Mouse (Mus musculus) MEL (cell line): ENCODE measurements around the gene Ror1. TPM values are rescaled to one million over a fixed set of nuclear protein-coding genes. Genes with fewer than 3 reads are reported as not detected.

Source experiments
- DNase-seq: peaks from one replicate; pipeline ENCODE4 v3.0.0; 2011; ENCODE audit warnings: low read depth, low spot score
- H3K27ac ChIP-seq: 2 replicates; pipeline ENCODE4 v1.5.1; 2012; ENCODE audit warnings: low read depth, mild to moderate bottlenecking, control low read depth, low read length, moderate library complexity; ENCODE audit not compliant: control insufficient read depth
- H3K27me3 ChIP-seq, 2 experiments: fragments of 150-350 bp in 1 of 2; sonication (generic) in 1 of 2; 2 replicates each; pipeline ENCODE4 v1.6.1; 2012; ENCODE audit warnings: low read length in 2 of 2, mild to moderate bottlenecking in 2 of 2, improper control_type of control experiment in 1 of 2, moderate library complexity in 1 of 2; ENCODE audit not compliant: insufficient read depth in 2 of 2, control insufficient read depth in 1 of 2
- H3K36me3 ChIP-seq, 2 experiments: 2 replicates each; pipeline ENCODE4 v1.6.1; 2012 to 2014; ENCODE audit warnings: low read length in 2 of 2, improper control_type of control experiment in 1 of 2, inconsistent platforms in 1 of 2, mild to moderate bottlenecking in 1 of 2; ENCODE audit not compliant: insufficient read depth in 2 of 2, control insufficient read depth in 1 of 2
- H3K4me1 ChIP-seq, 2 experiments: fragments of 150-350 bp in 1 of 2; sonication (generic) in 1 of 2; 2 replicates each; pipeline ENCODE4 v1.6.1; 2012; ENCODE audit warnings: low read length in 2 of 2, improper control_type of control experiment in 1 of 2, mild to moderate bottlenecking in 1 of 2; ENCODE audit not compliant: insufficient read depth in 2 of 2, control insufficient read depth in 1 of 2
- H3K4me3 ChIP-seq, 2 experiments: fragments of 150-350 bp in 1 of 2; sonication (generic) in 1 of 2; 2 replicates each; pipeline ENCODE4 v1.5.1; 2012; ENCODE audit warnings: low read depth in 2 of 2, low read length in 2 of 2, mild to moderate bottlenecking in 2 of 2, moderate library complexity in 2 of 2, control low read depth in 1 of 2, improper control_type of control experiment in 1 of 2; ENCODE audit not compliant: control insufficient read depth in 1 of 2, insufficient read depth in 1 of 2
- H3K79me2 ChIP-seq: 2 replicates; pipeline ENCODE4 v1.6.1; 2012; ENCODE audit warnings: mild to moderate bottlenecking, low read length, moderate library complexity; ENCODE audit not compliant: control insufficient read depth, poor library complexity, insufficient read depth
- H3K9ac ChIP-seq: 2 replicates; pipeline ENCODE4 v1.6.1; 2012; ENCODE audit warnings: low read depth, mild to moderate bottlenecking, control low read depth, low read length, moderate library complexity; ENCODE audit not compliant: control insufficient read depth, poor library complexity, severe bottlenecking
- H3K9me3 ChIP-seq: fragments of 150-350 bp; sonication (generic); replicated peaks from 2 replicates; pipeline ENCODE4 v1.6.1; 2012; ENCODE audit warnings: mild to moderate bottlenecking, low read length, improper control_type of control experiment, moderate library complexity; ENCODE audit not compliant: insufficient read depth
- BHLHE40 ChIP-seq: IDR thresholded peaks from 2 replicates; pipeline ENCODE4 v1.6.1; 2012; ENCODE audit warnings: low read depth, mild to moderate bottlenecking, inconsistent platforms, low read length, improper control_type of control experiment, borderline replicate concordance
- CHD1 ChIP-seq: IDR thresholded peaks from 2 replicates; pipeline ENCODE4 v1.6.1; 2012; ENCODE audit warnings: low read depth, mild to moderate bottlenecking, inconsistent platforms, low read length, improper control_type of control experiment
- ELF1 ChIP-seq: IDR thresholded peaks from 2 replicates; pipeline ENCODE4 v1.6.1; 2014; ENCODE audit warnings: low read depth, mild to moderate bottlenecking, inconsistent platforms, low read length, improper control_type of control experiment, moderate library complexity
- ETS1 ChIP-seq: IDR thresholded peaks from 2 replicates; pipeline ENCODE4 v1.6.1; 2012; ENCODE audit warnings: low read depth, mild to moderate bottlenecking, inconsistent platforms, low read length, improper control_type of control experiment, moderate library complexity
- GATA1 ChIP-seq: IDR thresholded peaks from 2 replicates; pipeline ENCODE4 v1.6.1; 2011; ENCODE audit warnings: low read depth, low read length, improper control_type of control experiment
- HCFC1 ChIP-seq: IDR thresholded peaks from 2 replicates; pipeline ENCODE4 v1.6.1; 2012; ENCODE audit warnings: low read depth, mild to moderate bottlenecking, inconsistent platforms, low read length, improper control_type of control experiment, moderate library complexity
- JUND ChIP-seq: IDR thresholded peaks from 2 replicates; pipeline ENCODE4 v1.6.1; 2011; ENCODE audit warnings: low read depth, mild to moderate bottlenecking, improper control_type of control experiment, low read length
- MAX ChIP-seq: IDR thresholded peaks from 2 replicates; pipeline ENCODE4 v1.6.1; 2011; ENCODE audit warnings: low read length, improper control_type of control experiment
- MAZ ChIP-seq: IDR thresholded peaks from 2 replicates; pipeline ENCODE4 v1.6.1; 2012; ENCODE audit warnings: low read depth, mild to moderate bottlenecking, inconsistent platforms, low read length, improper control_type of control experiment
- MEF2A ChIP-seq: IDR thresholded peaks from 2 replicates; pipeline ENCODE4 v1.6.1; 2014; ENCODE audit warnings: low read depth, mild to moderate bottlenecking, inconsistent platforms, low read length, improper control_type of control experiment; ENCODE audit not compliant: poor library complexity, insufficient replicate concordance, severe bottlenecking; ENCODE audit errors: extremely low read depth
- MXI1 ChIP-seq: IDR thresholded peaks from 2 replicates; pipeline ENCODE4 v1.6.1; 2011; ENCODE audit warnings: mild to moderate bottlenecking, low read depth, low read length, improper control_type of control experiment
- NELFE ChIP-seq: IDR thresholded peaks from 2 replicates; pipeline ENCODE4 v1.6.1; 2011; ENCODE audit warnings: low read depth, low read length, improper control_type of control experiment
- NRF1 ChIP-seq: IDR thresholded peaks from 2 replicates; pipeline ENCODE4 v1.6.1; 2014; ENCODE audit warnings: low read depth, mild to moderate bottlenecking, inconsistent platforms, low read length, improper control_type of control experiment, moderate library complexity; ENCODE audit not compliant: poor library complexity, insufficient read depth, severe bottlenecking
- POLR2AphosphoS2 ChIP-seq: IDR thresholded peaks from 2 replicates; pipeline ENCODE4 v1.6.1; 2011; ENCODE audit warnings: low read length, improper control_type of control experiment
- POLR2AphosphoS5 ChIP-seq: IDR thresholded peaks from 2 replicates; pipeline ENCODE4 v1.6.1; 2012; ENCODE audit warnings: low read depth, borderline replicate concordance, mild to moderate bottlenecking, inconsistent platforms, low read length, moderate library complexity, mixed read lengths
- RAD21 ChIP-seq: IDR thresholded peaks from 2 replicates; pipeline ENCODE4 v1.6.1; 2011; ENCODE audit warnings: mild to moderate bottlenecking, low read depth, low read length, improper control_type of control experiment
- RCOR1 ChIP-seq: IDR thresholded peaks from 2 replicates; pipeline ENCODE4 v1.6.1; 2012; ENCODE audit warnings: low read depth, mild to moderate bottlenecking, inconsistent platforms, low read length, improper control_type of control experiment
- SIN3A ChIP-seq: IDR thresholded peaks from 2 replicates; pipeline ENCODE4 v1.6.1; 2012; ENCODE audit warnings: low read length, improper control_type of control experiment, inconsistent platforms
- TAL1 ChIP-seq: IDR thresholded peaks from 2 replicates; pipeline ENCODE4 v1.6.1; 2012; ENCODE audit warnings: mild to moderate bottlenecking, inconsistent platforms, low read length, moderate library complexity, mixed read lengths
- TCF12 ChIP-seq: IDR thresholded peaks from 2 replicates; pipeline ENCODE4 v1.6.1; 2014; ENCODE audit warnings: low read depth, mild to moderate bottlenecking, inconsistent platforms, low read length, improper control_type of control experiment, moderate library complexity
- UBTF ChIP-seq: IDR thresholded peaks from 2 replicates; pipeline ENCODE4 v1.6.1; 2012; ENCODE audit warnings: low read depth, mild to moderate bottlenecking, inconsistent platforms, low read length, improper control_type of control experiment, moderate library complexity, borderline replicate concordance; ENCODE audit not compliant: insufficient read depth
- USF1 ChIP-seq: IDR thresholded peaks from 2 replicates; pipeline ENCODE4 v1.6.1; 2014; ENCODE audit warnings: low read depth, mild to moderate bottlenecking, inconsistent platforms, low read length, improper control_type of control experiment, moderate library complexity
- USF2 ChIP-seq, 2 experiments: IDR thresholded peaks; 2 replicates each; pipeline ENCODE4 v1.6.1; 2011 to 2012; ENCODE audit warnings: improper control_type of control experiment in 2 of 2, low read length in 2 of 2, borderline replicate concordance in 1 of 2, inconsistent platforms in 1 of 2, low read depth in 1 of 2, mild to moderate bottlenecking in 1 of 2; ENCODE audit not compliant: insufficient read depth in 1 of 2
- ZC3H11A ChIP-seq: IDR thresholded peaks from 2 replicates; pipeline ENCODE4 v1.6.1; 2012; ENCODE audit warnings: low read depth, mild to moderate bottlenecking, inconsistent platforms, low read length, improper control_type of control experiment
- ZKSCAN1 ChIP-seq: IDR thresholded peaks from 2 replicates; pipeline ENCODE4 v1.6.1; 2012; ENCODE audit warnings: low read depth, mild to moderate bottlenecking, inconsistent platforms, low read length, improper control_type of control experiment, moderate library complexity
- ZMIZ1 ChIP-seq: IDR thresholded peaks from 2 replicates; pipeline ENCODE4 v1.6.1; 2012; ENCODE audit warnings: low read depth, mild to moderate bottlenecking, inconsistent platforms, low read length, improper control_type of control experiment, moderate library complexity
- ZNF384 ChIP-seq: IDR thresholded peaks from 2 replicates; pipeline ENCODE4 v1.6.1; 2012; ENCODE audit warnings: low read depth, mild to moderate bottlenecking, inconsistent platforms, low read length, improper control_type of control experiment
- polyA plus RNA-seq, 2 experiments: library from polyadenylated mRNA; stranded (reverse) in 1 of 2; unstranded in 1 of 2; fragments of >175 nt in 1 of 2; fragments of >200 nt in 1 of 2; gene quantifications; 2 replicates each; pipeline versions ENCODE4 v1.2.1 to v1.2.4; 2012; ENCODE audit warnings: low replicate concordance in 2 of 2, low read depth in 1 of 2; ENCODE audit not compliant: insufficient read length in 2 of 2, insufficient read depth in 1 of 2, missing spikeins in 1 of 2
- total RNA-seq: library from RNA; depleted of rRNA; stranded (reverse); fragments of 300-350 nt; gene quantifications from 2 replicates; pipeline ENCODE4 v1.2.3, GENCODE M21; 2012

Ror1 gene
- total and polyA plus RNA-seq, 3 experiments: not detected

GRCm38 (mm10) chr4:100096596-100097181, 1.1 kb downstream of the Ror1 start:
- H3K4me1 ChIP-seq: no peaks in the 10 kb centered on the region
- DNase-seq: no peak
- H3K9me3 ChIP-seq: no peaks in the 10 kb centered on the region
- H3K36me3 ChIP-seq: no peaks in the 10 kb centered on the region
- no peak for TF ChIP-seq ZKSCAN1
- no peak for TF ChIP-seq ELF1
- no peak for TF ChIP-seq USF1
- TF ChIP-seq MAZ: no peak
- no peak for TF ChIP-seq SIN3A
- no peak for TF ChIP-seq NRF1
- no peak for TF ChIP-seq HCFC1
- TF ChIP-seq MAX: no peak
- TF ChIP-seq POLR2AphosphoS5: no peak
- TF ChIP-seq CHD1: no peak
- no peak for TF ChIP-seq TCF12
- no peak for TF ChIP-seq ZC3H11A
- TF ChIP-seq ZNF384: no peak
- H3K4me3 ChIP-seq: no peak overlapping the region
- H3K27ac ChIP-seq: no peak overlapping the region
- no peaks in the 10 kb centered on the region for H3K79me2 ChIP-seq
- no peaks in the 10 kb centered on the region for H3K27me3 ChIP-seq
- H3K9ac ChIP-seq: no peak overlapping the region

GRCm38 (mm10) chr4:100097364-100097979, 1.9 kb downstream of the Ror1 start:
- DNase-seq: no peak
- H3K9ac ChIP-seq: no peak overlapping the region
- TF ChIP-seq MAX (no peak), RAD21 (no peak), MXI1 (no peak), TAL1 (no peak), NRF1 (no peak), MEF2A (no peak), BHLHE40 (no peak), NELFE (no peak), USF2 (IDR thresholded peaks at IDR 0.05; ENCODE audit: borderline replicate concordance in 1 of 2, insufficient read depth in 1 of 2, low read depth in 1 of 2, low read length in 2 of 2) (no peak), ZMIZ1 (no peak), ZNF384 (no peak), ELF1 (no peak), JUND (no peak), HCFC1 (no peak), ETS1 (no peak), UBTF (no peak), RCOR1 (no peak), POLR2AphosphoS2 (no peak), GATA1 (no peak)
- TF ChIP-seq, all 39 proteins: peak for 0
- no peaks in the 10 kb centered on the region for H3K36me3 ChIP-seq
- H3K4me1 ChIP-seq: no peaks in the 10 kb centered on the region
- H3K27me3 ChIP-seq: no peaks in the 10 kb centered on the region
- H3K27ac ChIP-seq: no peak overlapping the region
- no peaks in the 10 kb centered on the region for H3K9me3 ChIP-seq
- H3K79me2 ChIP-seq: no peaks in the 10 kb centered on the region
- H3K4me3 ChIP-seq: no peak overlapping the region
